Mouse (Mus musculus) forebrain, embryonic 13.5 days (tissue): Measurements from ENCODE around the gene Ndfip2. TPM values are rescaled to one million over a fixed set of nuclear protein-coding genes. Genes with fewer than 3 reads are reported as not detected.

Experiments
- ATAC-seq: fragments of 200-750 bp; cut with Nextera tagmentation; 2 replicates; pipeline ENCODE4 v1.8.0; 2017
- H3K27ac ChIP-seq: fragments of 300-500 bp; sonication (generic); 2 replicates; pipeline ENCODE4 v1.5.1; 2015; ENCODE audit warnings: inconsistent platforms, mild to moderate bottlenecking, moderate library complexity
- H3K27me3 ChIP-seq: fragments of 300-500 bp; sonication (generic); 2 replicates; pipeline ENCODE4 v1.6.1; 2015; ENCODE audit warnings: mild to moderate bottlenecking, inconsistent platforms
- H3K36me3 ChIP-seq: fragments of 300-500 bp; sonication (generic); 2 replicates; pipeline ENCODE4 v1.6.1; 2015; ENCODE audit warnings: mild to moderate bottlenecking, inconsistent platforms; ENCODE audit not compliant: poor library complexity, severe bottlenecking
- H3K4me1 ChIP-seq: fragments of 300-500 bp; sonication (generic); 2 replicates; pipeline ENCODE4 v1.6.1; 2015; ENCODE audit warnings: inconsistent platforms
- H3K4me2 ChIP-seq: fragments of 300-500 bp; sonication (generic); 2 replicates; pipeline ENCODE4 v1.6.1; 2015; ENCODE audit warnings: inconsistent platforms, mild to moderate bottlenecking, moderate library complexity
- H3K4me3 ChIP-seq: fragments of 300-500 bp; sonication (generic); 2 replicates; pipeline ENCODE4 v1.5.1; 2015; ENCODE audit warnings: mild to moderate bottlenecking, inconsistent platforms
- H3K9ac ChIP-seq: fragments of 300-500 bp; sonication (generic); 2 replicates; pipeline ENCODE4 v1.6.1; 2015; ENCODE audit warnings: mild to moderate bottlenecking, inconsistent platforms
- H3K9me3 ChIP-seq: fragments of 300-500 bp; sonication (generic); replicated peaks from 2 replicates; pipeline ENCODE4 v1.6.1; 2016; ENCODE audit warnings: inconsistent platforms
- WGBS: fragments of 180-500 bp; shearing (Covaris S2); methylation state at CpG from one replicate; pipeline ENCODE4 v1.1.7; 2015; 5-methylcytosine and 5-hydroxymethylcytosine counted together
- polyA plus RNA-seq: library from polyadenylated mRNA; unstranded; fragments of >200 nt; fragmentation: Nextera tagmentation; extraction: Ambion mirVana; gene quantifications from 2 replicates; pipeline ENCODE4 v1.2.1, GENCODE M21; 2015

Ndfip2 gene
- polyA plus RNA-seq, 1 experiment from 2014 or later, result 61.7 TPM

- no peak overlapping the region for H3K4me3 ChIP-seq
- H3K27me3 ChIP-seq, result no peaks in the 10 kb centered on the region
- peaks cover 24% of the 10 kb centered on the region for H3K36me3 ChIP-seq
- no peaks in the 10 kb centered on the region for H3K4me1 ChIP-seq
- no peaks in the 10 kb centered on the region for H3K9me3 ChIP-seq
- ATAC-seq, result no peak
- H3K27ac ChIP-seq, result no peak overlapping the region
- WGBS, result 93% methylated on average over 9 of the region's 9 CpGs
- no peak overlapping the region for H3K4me2 ChIP-seq
- H3K9ac ChIP-seq, result no peak overlapping the region
These were observed 33.8 kb downstream of the Ndfip2 start for GRCm38 (mm10) chr14:105292139-105292538.

- Histone ChIP-seq H3K27me3 (no peaks in the 10 kb centered on the region), H3K36me3 (peaks cover 25% of the 10 kb centered on the region), H3K9me3 (no peaks in the 10 kb centered on the region), H3K4me3 (no peak overlapping the region), H3K27ac (no peak overlapping the region), H3K9ac (no peak overlapping the region), H3K4me2 (no peak overlapping the region), H3K4me1 (no peaks in the 10 kb centered on the region)
- no peak for ATAC-seq
- 91% methylated on average over 3 of the region's 3 CpGs for WGBS
These were observed 35.4 kb downstream of the Ndfip2 start for GRCm38 (mm10) chr14:105293777-105294176.

GRCm38 (mm10) chr14:105295820-105296582 is 37.6 kb downstream of the Ndfip2 start:
- WGBS, result 57% methylated on average over 6 of the region's 6 CpGs
- H3K9me3 ChIP-seq, result no peaks in the 10 kb centered on the region
- ATAC-seq, result peak; percentile 72
- no peaks in the 10 kb centered on the region for H3K4me1 ChIP-seq
- no peaks in the 10 kb centered on the region for H3K27me3 ChIP-seq
- H3K36me3 ChIP-seq, result peaks cover 20% of the 10 kb centered on the region
- H3K4me2 ChIP-seq, result no peak overlapping the region
- H3K9ac ChIP-seq, result no peak overlapping the region
- H3K4me3 ChIP-seq, result no peak overlapping the region
- no peak overlapping the region for H3K27ac ChIP-seq

DNA sequence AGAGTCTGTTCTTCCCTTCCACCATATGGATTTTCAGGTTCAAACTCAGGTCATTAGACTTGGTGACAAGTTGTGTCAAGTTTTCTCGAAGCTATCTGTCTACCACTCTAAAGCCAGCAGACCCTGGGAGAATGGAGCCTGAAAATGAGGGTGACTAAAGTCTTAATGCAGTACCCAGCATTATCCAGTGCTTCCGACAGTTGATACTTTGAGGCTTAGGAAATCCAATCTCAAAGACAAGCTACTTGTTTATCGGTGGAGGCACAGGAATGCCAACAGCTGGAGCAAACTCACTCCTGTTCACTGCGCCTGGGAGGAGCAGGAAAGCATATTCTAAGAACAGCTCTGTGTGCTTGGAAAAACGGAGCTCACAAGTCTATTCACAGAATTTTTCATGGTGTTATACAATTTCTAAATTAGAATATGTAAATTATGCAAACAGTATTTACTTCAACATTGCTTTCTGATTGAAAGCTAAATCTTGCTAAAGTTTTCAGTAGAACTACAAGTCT is 41.4 kb downstream of the Ndfip2 start:
- no peaks in the 10 kb centered on the region for H3K27me3 ChIP-seq

DNA sequence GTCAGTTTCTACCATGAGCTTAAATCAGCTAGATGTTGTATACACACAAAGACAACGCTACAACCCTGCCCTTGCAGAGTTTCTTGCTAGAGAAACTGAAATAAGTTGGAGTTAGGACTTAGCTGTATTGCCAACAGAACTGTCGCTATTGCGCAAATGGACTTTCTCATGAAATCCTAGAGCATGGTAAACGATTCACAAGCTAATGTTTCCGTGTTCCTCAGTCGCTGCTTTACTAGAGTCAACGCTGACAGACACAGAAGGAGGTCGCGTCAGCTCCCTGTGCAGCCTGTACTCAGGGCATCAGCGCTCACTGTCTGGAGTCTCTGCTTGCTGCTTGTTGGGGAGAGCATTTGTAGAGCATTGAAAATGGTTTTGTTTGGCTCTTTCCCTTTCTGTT is 42.2 kb downstream of the Ndfip2 start:
- H3K4me2 ChIP-seq, result no peak overlapping the region
- WGBS, result 77% methylated on average over 10 of the region's 10 CpGs
- ATAC-seq, result no peak
- no peak overlapping the region for H3K9ac ChIP-seq
- peaks cover 7% of the 10 kb centered on the region; the same call in 1 of the 2 replicates for H3K36me3 ChIP-seq
- H3K27me3 ChIP-seq, result no peaks in the 10 kb centered on the region
- no peak overlapping the region for H3K4me3 ChIP-seq
- no peaks in the 10 kb centered on the region for H3K9me3 ChIP-seq
- H3K27ac ChIP-seq, result no peak overlapping the region
- no peaks in the 10 kb centered on the region for H3K4me1 ChIP-seq

More for the DNA sequence above, 41.4 kb downstream of the Ndfip2 start:
- Histone ChIP-seq H3K36me3 (peaks cover 10% of the 10 kb centered on the region; the same call in 1 of the 2 replicates), H3K4me2 (no peak overlapping the region), H3K4me3 (no peak overlapping the region), H3K27ac (no peak overlapping the region), H3K4me1 (no peaks in the 10 kb centered on the region), H3K9ac (no peak overlapping the region), H3K9me3 (no peaks in the 10 kb centered on the region)
- 89% methylated on average over 5 of the region's 5 CpGs for WGBS
- no peak for ATAC-seq

DNA sequence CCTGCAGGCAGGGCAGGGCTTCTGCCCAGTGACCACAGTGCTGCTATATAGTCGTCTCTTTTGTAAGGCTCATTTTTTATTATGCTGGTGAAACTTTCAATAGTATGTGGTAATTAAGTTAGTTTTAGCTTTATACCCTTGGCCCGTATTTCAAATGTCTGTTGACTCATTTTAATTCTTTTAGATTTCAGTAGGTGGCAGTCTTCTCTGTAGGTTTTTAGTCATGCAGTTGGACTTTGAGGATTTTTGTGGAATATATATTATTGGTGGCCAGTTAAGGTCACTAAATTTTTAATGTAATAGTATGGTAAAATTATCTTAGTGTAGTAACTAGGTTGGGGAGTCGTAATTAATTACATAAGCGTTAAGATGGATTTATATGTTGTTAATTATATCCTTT is 44.3 kb downstream of the Ndfip2 start:
- ATAC-seq, result no peak
- no peak overlapping the region for H3K27ac ChIP-seq
- H3K4me2 ChIP-seq, result no peak overlapping the region
- no peaks in the 10 kb centered on the region for H3K4me1 ChIP-seq
- H3K9ac ChIP-seq, result no peak overlapping the region
- no peak overlapping the region for H3K4me3 ChIP-seq
- H3K36me3 ChIP-seq, result peaks cover 3% of the 10 kb centered on the region; the same call in 1 of the 2 replicates
- WGBS, result 69% methylated on average over 4 of the region's 4 CpGs
- H3K27me3 ChIP-seq, result no peaks in the 10 kb centered on the region
- H3K9me3 ChIP-seq, result no peaks in the 10 kb centered on the region

- peak; percentile 30; the same call in 1 of the 2 replicates for ATAC-seq
- no peaks in the 10 kb centered on the region for H3K4me1 ChIP-seq
- H3K4me3 ChIP-seq, result no peak overlapping the region
- H3K36me3 ChIP-seq, result peaks cover 9% of the 10 kb centered on the region; the same call in 1 of the 2 replicates
- no peak overlapping the region for H3K27ac ChIP-seq
- no peak overlapping the region for H3K4me2 ChIP-seq
- 74% methylated on average over 4 of the region's 4 CpGs for WGBS
- no peak overlapping the region for H3K9ac ChIP-seq
- H3K9me3 ChIP-seq, result no peaks in the 10 kb centered on the region
- no peaks in the 10 kb centered on the region for H3K27me3 ChIP-seq
These were observed 49.3 kb downstream of the Ndfip2 start for GRCm38 (mm10) chr14:105307716-105308115.

GRCm38 (mm10) chr14:105312366-105312765 is 54.0 kb downstream of the Ndfip2 start:
- H3K9ac ChIP-seq, result no peak overlapping the region
- no peak overlapping the region for H3K4me2 ChIP-seq
- no peak for ATAC-seq
- no peaks in the 10 kb centered on the region for H3K4me1 ChIP-seq
- H3K27ac ChIP-seq, result no peak overlapping the region
- H3K27me3 ChIP-seq, result no peaks in the 10 kb centered on the region
- H3K36me3 ChIP-seq, result peaks cover 9% of the 10 kb centered on the region; the same call in 1 of the 2 replicates
- 80% methylated on average over 4 of the region's 4 CpGs for WGBS
- no peak overlapping the region for H3K4me3 ChIP-seq
- H3K9me3 ChIP-seq, result no peaks in the 10 kb centered on the region

- H3K27me3 ChIP-seq, result no peaks in the 10 kb centered on the region
- no peaks in the 10 kb centered on the region for H3K4me1 ChIP-seq
- 94% methylated on average over 2 of the region's 2 CpGs for WGBS
- H3K9me3 ChIP-seq, result no peaks in the 10 kb centered on the region
- no peak for ATAC-seq
- no peak overlapping the region for H3K4me3 ChIP-seq
- H3K36me3 ChIP-seq, result peaks cover 9% of the 10 kb centered on the region; the same call in 1 of the 2 replicates
- H3K27ac ChIP-seq, result no peak overlapping the region
- no peak overlapping the region for H3K4me2 ChIP-seq
- no peak overlapping the region for H3K9ac ChIP-seq
These were observed 54.6 kb downstream of the Ndfip2 start for GRCm38 (mm10) chr14:105312944-105313343.

- Histone ChIP-seq H3K4me2 (no peak overlapping the region), H3K27ac (no peak overlapping the region), H3K4me1 (no peaks in the 10 kb centered on the region), H3K36me3 (peaks cover 9% of the 10 kb centered on the region; the same call in 1 of the 2 replicates), H3K27me3 (no peaks in the 10 kb centered on the region), H3K9me3 (no peaks in the 10 kb centered on the region), H3K4me3 (no peak overlapping the region), H3K9ac (0 out of 2 replicates have a peak overlapping the region, but pooled peaks have one; percentile 5)
- no peak for ATAC-seq
- 48% methylated on average over 5 of the region's 5 CpGs for WGBS
These were observed 55.5 kb downstream of the Ndfip2 start for GRCm38 (mm10) chr14:105313877-105314276.

- Histone ChIP-seq H3K4me1 (no peaks in the 10 kb centered on the region), H3K9me3 (no peaks in the 10 kb centered on the region), H3K27ac (no peak overlapping the region), H3K9ac (no peak overlapping the region), H3K27me3 (no peaks in the 10 kb centered on the region), H3K36me3 (no peaks in the 10 kb centered on the region), H3K4me3 (no peak overlapping the region), H3K4me2 (no peak overlapping the region)
- 87% methylated on average over 3 of the region's 3 CpGs for WGBS
- no peak for ATAC-seq
These were observed 63.3 kb downstream of the Ndfip2 start for GRCm38 (mm10) chr14:105321712-105322111.

GRCm38 (mm10) chr14:105322829-105323228 is 64.5 kb downstream of the Ndfip2 start:
- Histone ChIP-seq H3K27ac (no peak overlapping the region), H3K9me3 (no peaks in the 10 kb centered on the region), H3K4me2 (no peak overlapping the region), H3K4me3 (no peak overlapping the region), H3K36me3 (no peaks in the 10 kb centered on the region), H3K27me3 (no peaks in the 10 kb centered on the region), H3K9ac (no peak overlapping the region), H3K4me1 (no peaks in the 10 kb centered on the region)
- ATAC-seq, result 0 out of 2 replicates have a peak, but pooled peaks have one; percentile 50
- 41% methylated on average over 5 of the region's 5 CpGs for WGBS
